Comparison of ENCODE assay signal across 8 mouse cellular contexts in genomic region chr2:170060066-170060465, GRCm38 (mm10).
A peak's percentile ranks its signal among the peaks of the same experiment; 100 is the strongest.
DNase-seq lines count a peak whose midpoint lies in the region; TF ChIP-seq lines count a peak whose summit lies in the region.

No protein-coding gene starts in this region.

- no peak for TF ChIP-seq POLR2A in lung, adult 2 months (IDR thresholded peaks at IDR 0.05; ENCODE audit: borderline replicate concordance, extremely low read depth, low read depth, low read length)
- no peak for TF ChIP-seq POLR2A in small intestine, adult 2 months (IDR thresholded peaks at IDR 0.05; ENCODE audit: low read depth, low read length)

- H3K36me3 ChIP-seq in embryonic facial prominence, embryonic 10.5 days (replicated peaks): no peaks in the 10 kb centered on the region
- no peaks in the 10 kb centered on the region for H3K36me3 ChIP-seq in small intestine, adult 2 months (ENCODE audit: control insufficient read depth, insufficient read depth, low read length)

- H3K4me3 ChIP-seq in lung, adult 2 months (replicated peaks; ENCODE audit: extremely low read depth, low read depth, low read length): no peak overlapping the region
- no peak overlapping the region for H3K4me3 ChIP-seq in embryonic facial prominence, embryonic 10.5 days
- no peak overlapping the region for H3K4me3 ChIP-seq in small intestine, adult 2 months (ENCODE audit: low read depth, low read length)

- 67% methylated on average over 4 of the region's 4 CpGs for WGBS in lung, adult 2 months
- 65% methylated on average over 4 of the region's 4 CpGs for WGBS in embryonic facial prominence, embryonic 10.5 days
- WGBS in small intestine, adult 2 months: 73% methylated on average over 4 of the region's 4 CpGs

- intact Hi-C loops in gastrocnemius, postnatal 14 days (cut with DNase I; ENCODE audit: low total_unique reads): no loop called here

- no peaks in the 10 kb centered on the region for H3K9me3 ChIP-seq in embryonic facial prominence, embryonic 10.5 days

- no peak overlapping the region for H3K27ac ChIP-seq in embryonic facial prominence, embryonic 10.5 days (replicated peaks)
- no peak overlapping the region for H3K27ac ChIP-seq in small intestine, adult 2 months (ENCODE audit: insufficient read depth, low read depth, low read length)

- no peaks in the 10 kb centered on the region for H3K27me3 ChIP-seq in embryonic facial prominence, embryonic 10.5 days (replicated peaks; ENCODE audit: low read depth, poor library complexity, severe bottlenecking)
- no peaks in the 10 kb centered on the region for H3K27me3 ChIP-seq in small intestine, adult 2 months (ENCODE audit: control insufficient read depth, insufficient read depth, low read length)

- H3K4me1 ChIP-seq in lung, adult 2 months (ENCODE audit: control insufficient read depth, insufficient read depth, low read length): no peaks in the 10 kb centered on the region
- H3K4me1 ChIP-seq in embryonic facial prominence, embryonic 10.5 days: 0 out of 2 replicates have a peak, but pooled peaks cover 3% of the 10 kb centered on the region
- peaks cover 4% of the 10 kb centered on the region for H3K4me1 ChIP-seq in small intestine, adult 2 months (ENCODE audit: control insufficient read depth, insufficient read depth, insufficient read length, low read length)

- TF ChIP-seq CTCF in lung, adult 2 months (IDR thresholded peaks at IDR 0.05; ENCODE audit: insufficient read depth, low read length): peak; percentile 48
- TF ChIP-seq CTCF in small intestine, adult 2 months (IDR thresholded peaks at IDR 0.05; ENCODE audit: extremely low read depth, insufficient read length, insufficient replicate concordance, low read depth, low read length): peak; percentile 72; the same call in 1 of the 2 replicates

- peak; percentile 47 to 63 for DNase-seq in cerebellum, postnatal 14 days
- DNase-seq in cerebellum, adult 9-11 months: no peak
- DNase-seq in lung, adult 2 months: no peak
- no peak for DNase-seq in lung, adult 18-20 months
- DNase-seq in embryonic facial prominence, embryonic 10.5 days (ENCODE audit: low spot score): peak; percentile 56
- no peak for DNase-seq in adipocyte (ENCODE audit: low spot score)
- DNase-seq in gastrocnemius, postnatal 14 days: no peak

Comparison
In these comparisons a context has a peak if more than half of its experiments do, and no peak if none do; other contexts are left out.
1. DNase-seq: peak in cerebellum, postnatal 14 days (2 of 2) and embryonic facial prominence, embryonic 10.5 days (single experiment); none in cerebellum, adult 9-11 months (single experiment), lung, adult 2 months (single experiment), lung, adult 18-20 months (0 of 2), adipocyte (single experiment) and gastrocnemius, postnatal 14 days (single experiment).